Mouse (Mus musculus) testis, postnatal 10 days (tissue): Measurements from ENCODE around the gene Spaca4.

Source experiments
- DNase-seq: peaks from one replicate; pipeline ENCODE4 v3.0.0; 2021; ENCODE audit warnings: low spot score

Spaca4 gene

DNA sequence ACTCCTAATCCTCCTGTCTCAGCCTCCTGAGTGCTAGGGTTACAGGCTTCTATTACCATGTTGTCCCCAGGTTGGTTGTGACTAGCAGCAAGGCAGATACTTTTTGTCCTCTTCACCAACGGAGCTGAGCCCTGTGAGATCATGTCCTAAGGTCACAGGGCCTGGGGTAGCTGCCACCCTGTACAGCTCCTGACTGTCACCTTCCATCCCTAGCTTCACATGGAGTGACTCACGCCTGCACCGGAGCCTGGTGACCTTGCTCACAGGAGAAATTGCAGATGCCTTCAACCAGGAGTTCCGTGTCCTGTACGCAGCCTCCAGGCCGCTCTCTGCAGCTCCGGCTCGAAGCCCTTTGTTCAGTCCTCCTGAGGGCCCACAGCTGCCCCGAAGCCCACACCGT lies 806 bp upstream of the Spaca4 start:
- DNase-seq: no peak

DNA sequence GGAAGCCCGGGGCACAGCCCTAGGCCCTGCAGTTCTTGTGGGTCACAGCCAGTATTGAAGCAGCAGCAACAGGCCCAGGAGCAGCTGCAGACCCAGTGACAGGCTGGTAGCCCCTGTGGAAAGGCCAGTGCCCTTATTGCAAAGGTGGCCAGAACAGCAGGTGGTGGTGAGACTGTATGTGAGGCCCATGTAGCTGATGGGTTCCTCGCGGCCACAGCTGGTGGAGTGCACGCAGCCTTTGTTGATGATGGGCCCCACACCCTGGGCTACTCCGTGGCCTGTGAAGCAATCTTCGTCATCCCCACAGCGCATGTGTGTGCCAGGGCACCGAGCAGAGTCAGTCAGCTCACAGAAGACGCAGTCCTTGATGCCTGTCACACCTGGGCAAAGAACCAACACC lies 462 bp downstream of the Spaca4 start:
- no peak for DNase-seq

DNA sequence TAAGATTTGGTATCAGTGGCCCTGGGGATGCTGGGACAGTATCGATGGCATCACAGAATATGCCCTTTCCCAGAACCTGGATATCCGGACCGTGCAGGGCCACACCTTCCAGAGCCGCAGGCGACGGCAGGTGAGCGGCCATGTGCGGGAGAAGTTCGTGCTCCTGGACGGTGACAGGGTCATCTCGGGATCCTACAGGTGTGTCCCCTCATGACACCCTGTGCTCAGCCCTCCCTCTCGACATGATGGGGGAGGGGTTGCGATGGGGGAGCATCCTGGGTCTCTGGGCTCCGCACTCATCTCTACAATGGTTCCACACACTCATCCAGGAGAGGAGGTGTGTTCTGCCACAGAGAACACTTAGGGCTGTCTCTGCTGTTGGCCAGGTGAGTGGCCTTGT lies 1.8 kb downstream of the Spaca4 start:
- no peak for DNase-seq

DNA sequence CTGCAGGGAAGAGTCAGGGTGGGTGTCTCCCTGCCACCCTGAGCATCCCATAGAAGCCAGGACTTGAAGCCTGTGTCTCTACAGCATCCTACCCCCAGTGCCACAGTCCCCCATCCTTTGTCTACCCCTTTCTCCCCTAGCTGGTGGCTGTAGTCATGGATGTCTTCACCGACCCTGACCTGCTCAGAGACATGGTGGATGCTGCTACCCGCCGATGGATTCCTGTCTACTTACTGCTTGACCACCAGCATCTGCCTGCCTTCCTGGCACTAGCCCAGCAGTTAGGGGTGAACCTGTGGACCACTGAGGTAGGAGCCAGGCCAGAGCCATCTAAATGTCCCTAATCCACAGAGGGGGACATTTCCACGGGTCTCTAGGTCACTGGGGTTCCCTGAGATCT lies 2.3 kb downstream of the Spaca4 start:
- DNase-seq: no peak

GRCm38 (mm10) chr7:45722348-45722713 lies 3.3 kb downstream of the Spaca4 start:
- no peak for DNase-seq

DNA sequence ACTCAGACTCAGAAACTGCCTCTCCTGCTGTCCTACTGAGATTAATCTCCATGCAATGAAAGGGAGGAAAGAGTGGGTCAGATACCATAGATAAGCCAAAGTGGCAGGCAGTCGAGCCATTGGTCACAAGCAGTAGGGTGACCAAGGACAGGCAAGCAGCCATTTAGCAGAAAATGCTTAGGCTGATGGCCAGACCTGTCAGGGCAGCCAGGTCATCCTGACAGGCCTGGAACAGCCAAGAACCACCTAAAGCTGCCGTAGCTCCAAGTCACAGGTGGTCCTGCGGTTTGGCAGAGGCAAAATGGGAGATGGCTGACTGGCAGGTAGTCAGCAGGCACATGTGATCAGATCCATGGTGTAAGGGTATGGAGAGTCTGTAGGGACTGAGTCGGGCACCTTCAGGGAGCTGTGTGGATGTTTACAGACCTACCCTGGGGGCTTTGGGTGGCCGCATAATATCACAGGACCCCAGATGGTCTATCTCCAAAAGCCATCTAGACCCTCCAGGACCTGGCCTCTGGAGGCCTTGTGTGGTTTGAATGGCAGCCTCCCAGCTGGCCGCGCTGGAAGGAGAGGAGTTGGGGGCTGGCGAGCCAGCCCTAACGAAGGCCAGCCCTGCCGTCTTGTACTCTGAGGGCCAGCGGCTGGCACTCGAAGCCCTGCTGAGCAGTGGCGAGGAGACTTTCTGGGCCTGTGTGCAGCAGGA lies 3.8 kb downstream of the Spaca4 start:
- DNase-seq: no peak

DNA sequence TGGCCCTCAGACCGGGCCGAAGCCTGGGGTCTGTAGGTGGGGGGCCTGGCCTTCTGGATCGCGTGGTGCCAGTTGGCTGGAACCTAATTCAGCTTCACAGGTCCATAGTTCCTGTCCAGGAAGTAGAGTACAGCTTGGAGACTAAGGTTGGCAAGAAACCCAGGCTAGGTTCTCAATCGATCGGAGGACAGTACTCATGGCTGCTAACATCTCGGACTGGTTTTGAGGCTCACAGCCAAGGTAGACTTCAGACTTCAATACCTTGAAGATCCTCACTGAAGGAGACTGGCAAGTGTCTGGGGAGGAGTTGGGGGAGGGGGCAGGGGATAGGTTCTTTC lies 4.4 kb downstream of the Spaca4 start:
- no peak for DNase-seq

DNA sequence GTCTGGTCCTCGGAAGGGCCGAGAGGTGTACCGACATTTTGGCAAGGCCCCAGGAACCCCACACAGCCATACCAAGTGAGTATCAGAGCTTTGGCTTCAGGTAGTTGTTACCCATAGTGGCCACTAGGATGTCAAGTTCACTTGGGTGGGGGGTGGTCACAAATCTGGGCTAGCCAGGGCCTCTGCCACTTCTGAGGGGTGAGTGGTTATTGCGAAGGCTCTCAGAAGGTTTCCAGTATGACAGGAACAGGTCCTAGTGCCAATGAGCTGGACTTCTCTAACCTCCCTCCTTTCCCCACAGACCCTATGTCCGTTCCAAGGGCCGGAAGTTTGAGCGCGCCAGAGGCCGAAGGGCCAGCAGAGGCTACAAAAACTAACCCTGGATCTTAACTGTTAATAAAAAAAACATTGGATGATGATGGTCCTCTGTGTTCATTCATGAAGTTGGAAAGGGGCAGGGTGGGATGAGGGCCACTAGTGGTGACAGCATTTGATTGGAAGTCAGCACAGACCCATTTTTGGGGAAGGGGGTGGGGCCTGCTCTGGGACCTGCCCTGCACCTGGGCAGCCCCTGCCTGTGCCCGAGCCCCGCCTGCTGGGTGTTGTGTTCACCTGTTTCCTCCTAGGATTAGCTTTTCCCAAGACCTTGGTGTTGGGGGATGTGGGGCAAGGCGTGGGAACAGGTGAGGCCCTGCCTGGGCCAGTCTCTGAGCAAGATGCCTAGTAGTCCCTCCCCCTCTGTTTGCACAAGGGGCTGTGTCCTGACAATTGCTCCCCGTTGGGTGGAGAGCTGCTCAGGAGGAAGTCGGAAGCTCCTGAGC lies 5.0 kb downstream of the Spaca4 start, which contains the start of gene Fam83e:
Fam83e (plus strand) TSS at position 800 of the 821 bp plus-strand sequence.
- DNase-seq: no peak

GRCm38 (mm10) chr7:45719738-45720412 lies 5.7 kb downstream of the Spaca4 start:
- no peak for DNase-seq

DNA sequence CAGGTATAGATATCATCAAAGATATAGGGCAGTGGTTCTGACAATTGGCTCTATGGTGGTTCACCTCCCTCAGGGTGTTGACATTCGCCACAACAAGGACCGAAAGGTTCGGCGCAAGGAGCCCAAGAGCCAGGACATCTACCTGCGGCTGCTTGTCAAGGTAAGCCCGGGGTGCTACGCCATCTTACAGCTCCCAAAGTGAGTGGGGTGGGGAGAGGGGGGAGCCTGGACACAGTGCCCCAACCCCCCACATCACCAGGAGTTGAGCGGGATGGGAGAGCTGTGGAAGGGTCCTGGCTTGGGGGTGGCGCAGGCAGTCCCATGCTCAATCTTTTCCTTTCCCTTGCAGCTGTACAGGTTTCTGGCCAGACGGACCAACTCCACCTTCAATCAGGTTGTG lies 6.4 kb downstream of the Spaca4 start:
- no peak for DNase-seq

DNA sequence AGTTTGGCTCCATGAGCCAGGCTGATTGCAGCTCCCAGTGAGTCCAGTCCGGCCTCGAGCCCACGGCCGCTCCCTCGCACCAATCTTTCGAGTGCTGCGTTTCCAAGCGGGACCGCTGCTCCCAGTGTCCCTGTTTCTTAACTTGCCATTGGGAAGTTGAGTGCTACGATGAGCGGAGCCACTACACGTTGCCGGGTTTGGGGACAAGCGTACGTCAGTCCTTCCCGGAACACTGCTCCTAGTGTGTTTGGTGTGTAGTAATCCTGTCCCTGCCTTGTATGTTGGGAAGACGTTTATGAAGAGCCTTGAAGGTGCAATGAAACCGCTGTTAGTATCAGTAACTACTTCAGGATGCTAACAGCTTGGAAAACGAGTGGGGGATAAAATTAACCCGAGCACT lies 7.3 kb downstream of the Spaca4 start:
- DNase-seq: no peak

DNA sequence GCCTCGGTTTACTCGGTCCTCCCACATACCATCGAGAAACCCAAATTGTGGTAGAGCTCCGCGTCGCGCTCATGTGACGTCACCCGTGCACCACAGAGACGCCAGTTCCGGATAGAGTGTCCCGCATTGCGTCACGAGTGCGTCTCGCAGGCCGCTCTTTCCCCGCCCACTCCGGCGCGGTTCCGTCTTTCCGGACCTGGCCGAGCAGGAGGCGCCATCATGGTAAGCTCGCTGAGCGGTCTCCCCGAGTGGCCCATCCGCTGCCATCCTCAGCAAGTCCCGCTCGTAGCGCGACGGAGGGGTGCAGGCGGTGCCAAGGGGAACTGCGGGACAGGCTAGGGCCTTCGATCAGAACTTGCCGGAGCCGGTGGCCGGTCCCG lies 7.7 kb downstream of the Spaca4 start, which contains the start of gene Sphk2:
Sphk2 (minus strand) TSS at position 85 of the 380 bp plus-strand sequence.
- DNase-seq: peak; percentile 99

DNA sequence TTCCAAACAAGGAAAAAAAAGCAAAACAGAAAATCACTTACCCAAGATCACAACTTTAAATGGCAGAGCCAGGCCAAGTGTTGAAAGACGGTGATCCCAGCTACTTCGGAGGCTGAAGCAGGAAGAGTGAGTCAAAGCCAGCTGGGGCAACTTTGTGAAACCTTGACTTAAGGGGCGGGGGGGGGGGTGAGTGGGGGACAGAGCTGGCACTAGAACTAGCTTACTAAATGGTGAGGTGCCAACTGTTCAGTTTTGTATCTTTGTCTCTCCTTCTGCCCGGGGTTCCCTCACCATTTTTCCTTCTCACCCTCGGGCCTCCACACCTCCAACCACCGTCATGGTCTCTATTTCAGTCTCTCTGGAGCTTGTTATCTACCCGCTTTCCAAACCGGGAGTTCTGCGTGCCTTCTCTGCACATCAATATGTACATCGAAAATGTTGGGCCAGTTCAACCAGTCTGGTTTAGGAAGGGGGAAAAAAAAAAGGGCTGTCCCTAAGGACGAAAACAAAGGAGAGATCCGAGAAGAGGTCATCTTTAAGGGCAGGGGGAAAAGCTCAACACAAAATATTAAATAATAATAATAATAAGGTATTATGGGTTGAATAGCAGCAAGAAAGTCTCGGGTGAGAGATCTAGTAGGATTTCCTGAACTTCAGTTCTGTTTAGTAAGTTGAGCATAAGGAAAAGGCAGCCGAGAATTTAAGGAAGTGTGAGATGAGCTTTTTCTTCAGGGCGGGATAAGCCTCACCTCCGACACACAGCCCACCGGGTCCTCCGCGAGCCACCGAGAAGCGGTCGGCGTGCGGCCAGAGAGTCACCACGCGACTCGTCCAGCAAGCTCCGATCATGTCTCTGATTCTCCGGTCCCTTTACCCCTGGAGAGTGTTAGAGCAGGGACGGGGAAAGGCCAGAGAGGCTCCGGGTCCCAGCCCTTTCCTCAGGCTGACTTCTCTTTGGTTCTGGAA lies 8.4 kb downstream of the Spaca4 start:
- DNase-seq: no peak

DNA sequence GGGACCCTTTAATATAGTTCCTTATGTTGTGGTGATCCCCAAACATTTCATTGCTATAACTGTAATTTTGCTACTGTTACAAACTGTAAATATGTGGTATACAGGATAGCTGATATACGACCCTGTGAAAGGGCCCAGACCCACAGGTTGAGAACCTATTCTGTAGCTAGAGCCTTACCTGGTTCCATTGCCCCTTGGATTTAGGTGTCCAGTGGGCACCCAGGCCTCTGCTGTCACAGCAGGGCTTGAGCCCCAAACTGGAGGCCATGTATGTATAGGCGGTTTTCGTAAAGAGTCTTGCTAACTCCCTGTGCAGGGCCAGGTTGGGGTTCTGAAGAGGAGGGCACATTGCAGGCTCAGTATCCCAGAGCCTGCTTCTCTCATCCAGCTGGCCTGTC lies 9.2 kb downstream of the Spaca4 start:
- DNase-seq: no peak

GRCm38 (mm10) chr7:45715741-45716459 lies 9.7 kb downstream of the Spaca4 start:
- DNase-seq: no peak

- DNase-seq: peak; percentile 97
Measured at GRCm38 (mm10) chr7:45715090-45715708, 10.4 kb downstream of the Spaca4 start, which contains the start of gene Rpl18. Rpl18 (plus strand) TSS chr7:45715457.

DNA sequence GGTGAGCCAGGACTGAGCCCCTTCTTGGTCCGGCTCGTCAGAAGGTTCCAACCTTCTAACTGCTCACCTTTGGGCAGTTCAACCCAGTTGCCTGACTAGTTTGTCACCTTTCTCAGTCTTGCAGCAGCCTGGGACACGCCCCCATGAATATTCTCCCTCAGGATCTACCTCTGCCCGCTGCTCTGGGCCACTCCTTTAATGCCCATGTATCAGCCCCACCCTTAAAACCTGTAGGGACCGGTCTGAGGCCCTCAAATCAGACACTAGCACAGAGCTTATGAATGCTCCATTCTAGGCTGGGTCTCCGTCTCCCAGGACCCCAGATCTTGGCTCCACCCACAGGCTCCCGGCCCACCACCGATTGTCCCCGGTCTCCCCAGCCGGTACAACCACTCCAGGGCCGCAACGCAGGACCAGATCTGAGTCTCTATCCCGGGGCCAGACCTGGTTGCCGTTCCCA lies 11.0 kb downstream of the Spaca4 start:
- DNase-seq: no peak

DNA sequence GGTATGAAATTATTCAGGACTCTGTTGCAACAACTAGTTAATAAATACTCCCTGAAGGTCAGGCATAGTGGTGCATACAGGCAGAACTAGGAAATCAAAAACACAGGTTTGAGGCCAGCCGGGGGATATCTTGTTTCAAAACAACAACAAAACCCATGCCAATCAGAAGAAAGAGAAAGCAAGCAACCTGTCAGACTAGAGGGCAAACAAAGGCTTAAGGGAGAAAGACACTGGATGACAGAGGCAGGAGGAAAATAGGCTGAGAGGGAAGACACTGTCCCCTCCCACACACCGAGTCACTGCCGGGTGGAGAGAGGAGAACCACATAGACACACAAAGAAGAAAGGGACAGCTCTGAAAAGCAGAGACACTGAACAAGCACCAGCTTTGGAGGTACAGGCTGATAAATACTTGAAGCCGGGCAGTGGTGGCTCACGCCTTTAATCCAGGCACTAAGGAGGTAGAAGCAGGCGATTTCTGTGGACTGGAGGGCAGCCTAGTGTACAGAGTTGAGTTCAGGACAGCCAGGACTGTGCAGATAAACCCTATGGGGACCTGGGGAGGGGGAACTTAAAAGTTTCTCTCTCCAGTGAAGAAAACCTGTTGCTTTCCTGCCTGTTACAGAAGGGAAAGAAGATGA lies 11.6 kb downstream of the Spaca4 start:
- no peak for DNase-seq

- no peak for DNase-seq
Measured at GRCm38 (mm10) chr7:45713396-45713795, 12.2 kb downstream of the Spaca4 start.
